9 mouse cellular contexts compared by ENCODE assay signal in genomic region chr5:113136951-113137487, GRCm38 (mm10). TPM values are rescaled to one million over a fixed set of nuclear protein-coding genes. Genes with fewer than 3 reads are reported as not detected.
A peak's percentile ranks its signal among the peaks of the same experiment; 100 is the strongest.
DNase-seq lines count a peak whose midpoint lies in the region; ATAC-seq lines count a peak whose summit lies in the region.
"Had no signal": no experiment of that assay in that cellular context is flagged by ENCODE, and none has a peak within 500 bp of the region (broad histone marks: within the 10 kb centered on the region; RNA-seq: fewer than 3 reads in every experiment).

No protein-coding gene starts in this region.

- peak overlapping the region; percentile 84; the same call in 1 of the 2 replicates for H3K27ac ChIP-seq in kidney, embryonic 15.5 days
- no peak overlapping the region for H3K27ac ChIP-seq in forebrain, embryonic 11.5 days (ENCODE audit: low read depth, low read length)
- H3K27ac ChIP-seq in lung, embryonic 16.5 days (ENCODE audit: low read length), result peak overlapping the region; percentile 95

- peaks cover 10% of the 10 kb centered on the region for H3K27me3 ChIP-seq in kidney, embryonic 15.5 days
- H3K27me3 ChIP-seq in forebrain, embryonic 11.5 days (ENCODE audit: control insufficient read depth, insufficient read depth, low read length), result peaks cover 11% of the 10 kb centered on the region
- no peaks in the 10 kb centered on the region; the same call in 1 of the 2 replicates for H3K27me3 ChIP-seq in lung, embryonic 16.5 days (ENCODE audit: control insufficient read depth, insufficient read depth, low read depth, low read length)
- H3K27me3 ChIP-seq: CH12.LX had no signal

- ATAC-seq in kidney, embryonic 15.5 days (replicated peaks; ENCODE audit: low FRiP score), result no peak
- ATAC-seq in forebrain, embryonic 11.5 days (replicated peaks; ENCODE audit: low FRiP score), result no peak
- ATAC-seq in lung, embryonic 16.5 days (ENCODE audit: low read depth), result no peak

- H3K9me3 ChIP-seq in kidney, embryonic 15.5 days (replicated peaks), result no peaks in the 10 kb centered on the region
- no peaks in the 10 kb centered on the region for H3K9me3 ChIP-seq in forebrain, embryonic 11.5 days (ENCODE audit: control insufficient read depth, low read length)
- H3K9me3 ChIP-seq in lung, embryonic 16.5 days (ENCODE audit: control insufficient read depth, low read length), result 0 out of 2 replicates have a peak, but pooled peaks cover 4% of the 10 kb centered on the region

- intact Hi-C loops in heart, postnatal 36 days (cut with DNase I), result no loop called here

- no peak for DNase-seq in kidney, postnatal 4 days
- no peak for DNase-seq in forebrain, embryonic 11.5 days (ENCODE audit: low spot score)
- DNase-seq in heart, postnatal 36 days, result peak; percentile 53 to 55
- DNase-seq in cerebellum, postnatal 36 days, result no peak
- DNase-seq in spleen, adult 18-20 months, result no peak
- no peak for DNase-seq in ovary, adult 18-20 months (ENCODE audit: low spot score)

- 65% methylated on average over 13 of the region's 13 CpGs for WGBS in kidney, embryonic 15.5 days
- WGBS in forebrain, embryonic 11.5 days, result 77% methylated on average over 13 of the region's 13 CpGs
- 33% methylated on average over 13 of the region's 13 CpGs for WGBS in lung, embryonic 16.5 days

- peaks cover 64% of the 10 kb centered on the region for H3K4me1 ChIP-seq in kidney, embryonic 15.5 days
- peaks cover 28% of the 10 kb centered on the region for H3K4me1 ChIP-seq in forebrain, embryonic 11.5 days (replicated peaks; ENCODE audit: control insufficient read depth, insufficient read depth, low read length)
- peaks cover 26% of the 10 kb centered on the region for H3K4me1 ChIP-seq in lung, embryonic 16.5 days (replicated peaks; ENCODE audit: control insufficient read depth, insufficient read depth, low read length)

- H3K4me2 ChIP-seq in kidney, embryonic 15.5 days, result peak overlapping the region; percentile 94
- H3K4me2 ChIP-seq in forebrain, embryonic 11.5 days (ENCODE audit: low read depth, low read length, severe bottlenecking), result peak overlapping the region; percentile 87
- H3K4me2 ChIP-seq in lung, embryonic 16.5 days (ENCODE audit: low read depth, low read length), result peak overlapping the region; percentile 90

- H3K9ac ChIP-seq in kidney, embryonic 15.5 days, result peak overlapping the region; percentile 57; the same call in 1 of the 2 replicates
- no peak overlapping the region for H3K9ac ChIP-seq in forebrain, embryonic 11.5 days (ENCODE audit: low read length)
- peak overlapping the region; percentile 75 for H3K9ac ChIP-seq in lung, embryonic 16.5 days (ENCODE audit: low read length)

- H3K4me3 ChIP-seq in kidney, embryonic 15.5 days (replicated peaks), result peak overlapping the region; percentile 51
- no peak overlapping the region for H3K4me3 ChIP-seq in forebrain, embryonic 11.5 days (ENCODE audit: low read depth, low read length)
- peak overlapping the region; percentile 56 for H3K4me3 ChIP-seq in lung, embryonic 16.5 days (ENCODE audit: low read length)

- H3K36me3 ChIP-seq in kidney, embryonic 15.5 days, result 0 out of 2 replicates have a peak, but pooled peaks cover 3% of the 10 kb centered on the region
- no peaks in the 10 kb centered on the region for H3K36me3 ChIP-seq in forebrain, embryonic 11.5 days (ENCODE audit: control insufficient read depth, insufficient read depth, low read length)
- no peaks in the 10 kb centered on the region for H3K36me3 ChIP-seq in lung, embryonic 16.5 days (ENCODE audit: control insufficient read depth, insufficient read depth, low read length)

RNA-seq across cellular contexts. Expression of gene Crybb3, which starts 55.6 kb away (rescaled TPM):
- polyA plus RNA-seq in kidney, embryonic 15.5 days (2015; fragmentation: Nextera tagmentation; extraction: Ambion mirVana), result 1.1 and 1.2 TPM in 2 replicates
- polyA plus RNA-seq in forebrain, embryonic 11.5 days (2014; fragmentation: Nextera tagmentation; extraction: Ambion mirVana), result 0.76 TPM in 2 replicates
- total RNA-seq in heart, postnatal 36 days (2021), result 1 to 10 TPM in 1 of 2 experiments, under 1 TPM in 1; 0.28 to 1.8 TPM
- 1.0 and 1.4 TPM in 2 replicates for polyA plus RNA-seq in lung, embryonic 16.5 days (2015; fragmentation: Nextera tagmentation; extraction: Ambion mirVana)
- total RNA-seq: CH12.LX had no signal

Comparison
In these comparisons a context has a peak if more than half of its experiments do, and no peak if none do; other contexts are left out.
1. DNase-seq: peak in heart, postnatal 36 days (2 of 2); none in kidney, postnatal 4 days (0 of 2), forebrain, embryonic 11.5 days (single experiment), cerebellum, postnatal 36 days (0 of 2), spleen, adult 18-20 months (0 of 2) and ovary, adult 18-20 months (single experiment).
2. Peak in every context shown above with its lines, with median percentiles within 50 percentile points of each other: H3K4me2 ChIP-seq.